Mouse (Mus musculus) thymus, adult 18-20 months (tissue): ENCODE measurements around the gene Abca9.

Experiments
- DNase-seq, 2 experiments: peaks; one replicate each; pipeline ENCODE4 v3.0.0; 2022; ENCODE audit warnings: mixed read lengths in 2 of 2

Abca9 gene

DNA sequence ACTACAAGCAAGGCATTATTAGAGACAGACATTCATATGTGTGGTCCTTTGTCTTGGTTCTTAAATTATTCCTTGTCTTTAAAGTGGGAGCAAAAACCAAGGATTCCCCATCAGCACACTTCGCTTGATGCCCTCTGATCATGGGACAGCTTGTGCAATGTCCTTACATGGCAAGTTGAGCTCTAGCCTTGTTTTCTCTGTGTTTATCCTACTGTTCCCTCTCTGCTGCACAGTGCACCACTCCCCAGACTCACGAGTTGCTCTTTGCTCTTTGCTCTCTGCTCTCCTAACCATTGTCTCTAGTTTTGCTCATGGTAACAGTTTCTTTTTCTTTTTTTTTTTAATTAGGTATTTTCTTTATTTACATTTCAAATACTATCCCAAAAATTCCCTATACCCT lies 107.9 kb downstream of the Abca9 start:
- DNase-seq = no peak

DNA sequence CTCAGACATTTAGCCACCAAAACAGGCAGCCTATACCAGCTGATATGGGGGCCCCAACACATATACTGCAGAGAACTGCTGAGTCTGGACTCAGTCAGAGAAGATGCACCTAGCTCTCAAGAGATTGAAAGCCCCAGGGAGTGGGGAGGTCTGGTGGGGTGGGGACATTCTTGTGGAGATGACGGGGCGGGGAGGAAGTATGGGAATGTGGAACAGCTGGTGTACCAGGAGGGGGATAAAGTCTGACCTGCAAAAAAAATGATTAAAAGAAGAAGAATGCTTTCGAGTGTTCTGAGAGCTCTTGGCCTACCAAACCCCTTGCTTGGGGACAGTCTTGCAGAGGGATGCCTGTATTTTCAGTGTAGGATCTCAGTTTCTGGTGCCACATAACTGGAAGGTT lies 114.3 kb downstream of the Abca9 start:
- DNase-seq = no peak
